Mouse (Mus musculus) heart, postnatal 4 days (tissue): ENCODE measurements at regions not wholly inside any gene's neighbourhood (a gene's known extent, or its start where the extent isn't known, plus 50 kb on each side); places are given as distances from the start of the nearest gene placed in this dataset.

Source experiments
- DNase-seq: peaks from one replicate; pipeline ENCODE4 v3.0.0; 2021

DNA sequence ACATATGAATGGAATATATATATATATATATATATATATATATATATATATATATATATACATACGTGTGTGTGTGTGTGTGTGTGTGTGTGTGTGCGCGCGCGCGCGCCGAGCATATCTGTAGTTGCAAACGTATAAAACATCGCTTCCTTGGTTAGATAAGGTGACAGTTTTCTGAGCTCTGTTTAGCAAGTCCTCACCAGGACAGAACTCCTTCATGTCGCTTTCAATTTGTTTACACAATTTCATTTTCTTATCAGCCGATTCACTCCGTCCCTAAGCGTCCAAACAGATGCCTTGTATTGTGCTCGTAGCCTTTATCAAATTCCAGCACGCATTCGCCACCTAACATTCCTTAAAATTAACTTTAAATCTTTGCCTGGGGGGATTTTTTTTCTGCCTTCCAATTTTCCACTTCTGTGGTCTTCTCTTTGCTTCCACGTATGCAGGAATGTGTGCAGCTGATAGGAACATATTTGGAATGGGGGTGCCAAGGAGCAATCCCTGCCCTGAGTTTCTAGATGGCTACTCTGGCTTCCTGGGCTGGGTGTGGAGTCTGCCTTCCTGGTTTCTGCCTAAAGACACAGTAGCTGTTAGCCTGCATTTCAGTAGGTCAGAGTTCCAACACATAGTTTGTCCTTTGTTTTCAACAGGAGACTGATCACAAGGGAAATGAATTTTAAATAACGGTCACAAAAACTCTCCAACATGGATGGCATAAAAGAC lies 575.7 kb downstream of the Robo2 start:
- DNase-seq, result no peak

DNA sequence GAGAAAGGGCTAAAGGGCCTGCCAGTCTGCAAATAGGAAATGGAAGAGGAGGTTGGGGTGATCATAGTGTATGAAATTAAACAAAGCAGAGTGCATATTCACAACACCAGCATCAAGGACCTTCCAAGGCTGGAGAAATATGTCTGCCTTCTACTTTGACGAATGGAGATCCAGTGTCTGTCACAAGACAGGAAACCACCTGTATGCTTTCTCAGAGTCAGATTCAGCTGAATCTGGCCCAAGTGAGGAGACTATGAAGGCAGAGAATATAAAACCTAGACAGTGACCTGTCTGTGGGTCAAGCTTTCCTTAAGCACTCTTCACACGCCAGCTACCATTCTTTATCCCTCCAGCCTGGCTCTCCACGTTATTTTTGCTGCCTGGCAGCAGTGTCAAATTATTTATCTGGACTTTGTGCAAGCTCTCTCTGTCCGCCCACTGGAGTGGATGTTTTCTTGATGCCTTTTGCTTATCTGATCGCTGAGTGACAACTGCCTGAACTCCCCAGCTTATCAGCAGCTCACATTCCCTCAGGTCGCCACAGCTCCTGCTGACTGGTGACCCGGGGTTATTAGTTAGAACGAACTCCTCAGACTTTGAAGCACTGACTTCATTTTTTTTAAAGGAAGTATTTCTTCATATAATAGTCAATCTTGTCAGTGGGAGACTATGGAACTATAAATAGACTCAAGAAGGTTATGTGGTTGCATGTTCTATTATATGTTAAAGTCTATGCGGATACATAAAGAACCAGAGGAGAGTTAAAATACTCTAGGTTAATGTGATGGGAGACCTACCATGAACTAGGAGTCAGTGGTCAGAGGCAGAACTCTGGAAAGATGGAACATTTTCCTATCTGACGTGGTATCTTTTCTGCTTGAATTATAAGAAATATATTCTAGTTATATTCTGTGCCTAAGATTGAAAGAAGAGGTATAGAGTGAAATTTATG lies 590.0 kb downstream of the Robo2 start:
- no peak for DNase-seq

DNA sequence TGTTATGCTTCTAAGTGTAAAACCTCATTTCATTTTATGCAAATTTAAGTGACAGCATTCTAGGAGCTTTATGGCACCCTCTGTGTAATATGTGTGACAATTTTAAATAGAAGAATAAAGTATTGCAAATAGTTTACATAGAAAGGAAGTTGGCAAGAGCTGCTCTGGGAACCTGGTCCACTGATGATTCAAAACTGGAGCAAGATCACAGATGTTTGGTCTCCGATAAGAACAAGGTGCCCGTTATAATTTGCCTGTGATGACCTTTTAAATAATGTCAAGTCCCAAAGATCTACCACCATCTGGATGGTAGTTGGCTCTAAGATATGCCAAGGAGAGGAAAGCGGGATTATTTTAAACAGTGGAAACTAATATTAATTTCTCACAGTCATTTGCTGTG lies 607.1 kb downstream of the Robo2 start:
- no peak for DNase-seq

DNA sequence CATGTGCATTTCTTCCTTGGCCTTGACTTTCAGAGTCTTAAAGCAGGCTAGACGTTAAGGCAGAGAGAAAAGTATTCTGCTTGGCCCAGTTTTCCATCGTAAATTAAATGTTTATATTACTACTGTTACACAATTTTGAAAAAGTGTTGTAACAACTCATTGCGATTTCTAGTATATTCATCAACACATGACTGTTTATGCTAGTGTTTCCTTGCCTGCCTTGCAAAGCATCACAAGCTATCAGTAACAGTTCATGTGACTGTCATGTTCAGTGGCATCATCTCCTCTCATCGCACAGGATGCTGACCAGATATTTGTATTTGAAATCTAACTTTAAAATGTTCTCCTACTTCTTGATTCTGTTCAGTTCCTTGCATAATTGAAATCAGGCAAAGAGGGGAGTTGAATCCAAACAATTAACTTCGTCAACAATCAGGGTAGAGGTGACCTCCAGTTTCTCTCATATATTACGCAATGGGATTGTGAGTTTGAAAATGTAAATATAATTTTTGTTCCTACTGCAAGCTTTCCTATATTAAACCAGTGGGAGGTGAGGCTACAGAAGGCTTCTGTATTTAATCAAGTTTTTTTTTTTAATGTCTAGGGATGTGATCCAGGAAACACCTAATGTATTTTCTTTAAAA lies 615.0 kb downstream of the Robo2 start:
- DNase-seq, result no peak

DNA sequence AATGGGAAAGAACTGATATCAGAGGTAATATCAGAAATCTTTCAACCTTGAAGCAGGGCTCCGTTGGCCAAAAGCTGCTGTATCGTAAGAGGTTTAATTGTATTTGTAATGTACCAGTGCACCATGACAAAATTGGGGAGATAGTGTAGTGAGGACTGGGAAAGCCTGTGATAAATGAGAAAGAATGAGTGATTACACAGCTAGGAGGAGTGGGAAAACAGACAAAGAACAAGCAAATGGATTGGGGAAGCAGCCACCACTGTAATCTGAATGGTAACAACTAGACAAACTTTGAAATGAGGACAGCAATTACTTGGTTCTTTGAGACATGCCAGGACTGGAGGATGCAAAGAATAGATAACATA lies 626.6 kb downstream of the Robo2 start:
- DNase-seq, result no peak

DNA sequence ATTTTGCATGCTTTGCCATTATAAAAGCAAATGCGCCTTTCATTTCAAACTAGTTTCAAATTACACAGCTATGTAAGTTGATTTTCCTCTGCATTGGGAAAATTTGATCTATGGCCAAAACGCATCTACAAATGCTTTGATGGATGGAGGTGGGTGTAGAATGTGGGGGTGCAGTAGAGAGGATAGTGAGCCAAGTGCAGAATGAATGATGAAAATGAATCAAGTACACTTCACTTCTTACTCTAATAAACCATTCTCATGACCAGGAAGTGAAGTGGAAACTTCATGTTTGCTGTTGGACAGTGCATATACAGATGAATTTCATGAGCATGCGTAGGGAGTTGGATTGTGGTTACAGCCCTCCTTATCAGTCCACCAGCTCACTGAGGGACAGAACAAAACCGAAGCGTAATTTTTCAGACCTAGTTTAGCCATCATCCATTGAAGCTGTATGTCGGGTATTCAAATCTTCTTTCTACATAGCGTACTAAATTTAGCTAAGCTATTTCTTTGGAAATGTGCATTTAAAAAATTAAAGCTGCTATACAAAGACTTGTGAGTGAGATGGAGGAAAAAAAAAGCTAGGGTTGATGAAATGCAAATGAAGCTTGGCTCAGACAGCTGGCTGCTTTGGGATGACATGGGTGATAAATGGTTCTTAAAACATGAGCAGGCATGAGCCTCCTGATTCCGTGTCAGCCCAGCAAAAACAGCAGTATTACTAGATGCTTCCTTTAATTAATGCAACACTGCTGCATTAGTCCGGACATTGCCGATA lies 627.1 kb downstream of the Robo2 start:
- DNase-seq, result no peak

DNA sequence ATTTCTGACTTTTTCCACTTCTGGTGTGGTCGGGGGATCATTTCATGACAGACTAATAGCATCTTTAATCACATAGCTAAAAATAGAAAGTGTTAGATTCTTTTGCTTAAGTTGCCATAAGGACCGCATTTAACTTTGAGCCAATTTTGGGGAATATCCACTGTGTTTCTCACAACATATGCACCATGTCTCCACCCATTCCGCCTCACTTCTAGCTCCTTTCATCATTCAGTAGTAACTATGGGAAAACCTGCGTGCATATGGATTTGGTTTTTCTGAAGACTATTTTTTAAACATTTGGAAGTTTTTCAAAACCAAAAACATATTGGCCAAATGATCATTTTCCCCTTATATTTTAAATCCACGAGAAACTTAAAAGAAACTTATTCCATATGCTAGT lies 639.2 kb downstream of the Robo2 start:
- no peak for DNase-seq

DNA sequence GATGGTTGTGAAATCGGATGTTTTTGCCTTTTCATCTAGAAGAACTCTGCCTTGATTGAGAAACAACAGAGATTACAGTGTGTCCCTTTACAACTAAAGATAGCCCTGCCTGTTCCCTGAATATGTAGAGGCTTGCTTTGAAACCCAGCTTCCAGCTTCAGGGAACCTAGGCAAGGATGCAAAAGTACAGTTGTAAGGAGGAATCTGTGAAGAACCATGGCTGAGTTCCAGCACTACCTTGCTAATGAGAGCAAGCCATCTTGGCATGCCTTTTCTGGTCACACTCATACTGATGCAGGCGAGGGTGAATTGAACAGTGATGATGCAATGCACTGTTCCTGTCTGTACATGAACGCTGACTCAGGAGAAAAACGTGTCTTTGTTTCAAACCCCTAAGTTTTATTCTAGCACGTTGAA lies 641.2 kb downstream of the Robo2 start:
- no peak for DNase-seq

DNA sequence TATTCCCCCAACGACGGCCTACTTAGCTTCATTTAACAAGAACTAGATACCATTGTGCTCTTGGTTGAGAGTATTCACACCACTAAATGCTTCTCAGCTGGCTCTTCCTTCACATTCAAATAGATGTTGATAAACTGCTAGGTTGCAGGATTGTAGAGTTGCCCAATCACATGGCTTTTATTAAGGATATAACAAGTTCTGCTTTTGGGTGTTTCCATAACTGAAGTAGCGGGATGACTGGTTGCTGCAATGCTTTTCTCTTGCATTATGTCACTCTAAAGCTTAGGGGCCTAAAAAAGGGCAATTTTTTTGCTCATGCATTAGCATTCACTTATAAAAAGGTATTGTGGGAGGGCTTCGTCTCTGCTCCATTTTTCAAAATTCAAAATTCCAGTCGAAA lies 641.9 kb downstream of the Robo2 start:
- no peak for DNase-seq

DNA sequence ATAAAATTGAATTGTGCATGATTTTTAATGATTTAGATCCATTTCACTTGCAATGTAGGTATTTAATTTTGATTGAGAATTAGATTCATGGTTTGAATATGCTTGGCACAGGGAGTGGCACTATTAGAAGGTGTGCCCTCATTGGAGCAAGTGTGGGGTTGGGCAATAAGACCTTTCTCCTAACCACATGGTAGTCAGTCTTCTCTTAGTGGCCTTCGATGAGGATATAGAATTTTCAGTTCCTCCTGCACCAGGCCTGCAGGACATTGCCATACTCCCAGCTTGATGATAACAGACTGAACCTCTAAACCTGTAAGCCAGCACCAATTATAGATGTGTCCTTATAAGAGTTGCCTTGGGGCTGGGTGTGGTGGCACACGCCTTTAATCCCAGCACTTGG lies 642.9 kb downstream of the Robo2 start:
- DNase-seq, result no peak

DNA sequence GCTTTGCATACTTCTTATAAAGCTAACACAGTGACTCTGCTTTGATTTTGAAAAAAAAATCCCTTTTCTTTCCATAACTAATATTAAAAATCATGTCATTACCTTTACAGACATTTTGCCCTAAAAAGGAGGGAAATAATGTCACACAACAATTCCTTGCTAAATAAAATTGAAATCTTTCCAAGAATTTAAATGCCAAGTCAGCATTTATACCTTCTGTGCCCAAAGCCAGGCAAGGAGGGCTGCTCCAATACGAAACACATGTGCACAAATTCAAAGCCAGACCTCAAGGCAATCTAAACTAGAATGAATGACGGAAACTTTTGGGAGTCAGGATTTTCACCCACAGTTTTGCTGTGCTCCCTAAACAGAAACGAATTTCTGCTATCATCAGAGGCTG lies 646.4 kb downstream of the Robo2 start:
- no peak for DNase-seq

DNA sequence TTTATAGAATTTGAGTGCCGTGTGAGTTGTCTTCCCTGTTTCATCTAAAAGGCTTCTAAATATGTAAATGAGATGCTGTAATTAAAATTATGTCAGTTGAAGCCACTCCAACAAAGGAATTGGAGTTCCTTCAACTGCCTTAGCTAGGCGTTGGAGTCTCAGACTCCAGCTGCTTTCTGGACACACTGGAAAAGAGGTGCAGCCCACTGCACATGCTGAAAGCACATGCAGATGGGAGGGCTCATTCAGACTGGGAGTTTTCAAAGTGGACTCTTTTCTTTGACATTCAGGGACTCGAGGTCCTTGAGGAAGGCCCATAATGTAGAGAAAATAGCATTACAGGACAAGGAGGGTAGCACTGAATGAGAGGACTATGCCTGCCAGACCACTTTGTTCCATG lies 650.7 kb downstream of the Robo2 start:
- DNase-seq, result no peak

DNA sequence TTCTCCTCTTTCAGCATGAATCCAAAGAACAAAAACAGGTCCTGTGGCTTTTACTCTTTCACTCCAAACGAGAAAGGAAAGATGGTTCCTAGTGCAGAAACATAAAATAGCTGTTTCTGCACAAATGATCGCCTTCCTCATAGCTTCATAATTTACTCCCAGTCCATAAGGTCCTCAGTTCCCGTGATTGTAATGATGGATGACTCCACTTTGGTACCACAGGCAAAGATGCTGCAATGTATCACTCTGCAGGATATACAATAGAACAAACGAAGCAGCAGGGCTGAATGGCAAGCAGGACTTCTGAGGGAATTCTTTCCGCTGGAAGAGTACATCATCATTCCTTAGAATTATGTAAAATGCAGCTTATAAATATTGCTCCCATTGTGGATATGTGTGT lies 652.8 kb downstream of the Robo2 start:
- no peak for DNase-seq

DNA sequence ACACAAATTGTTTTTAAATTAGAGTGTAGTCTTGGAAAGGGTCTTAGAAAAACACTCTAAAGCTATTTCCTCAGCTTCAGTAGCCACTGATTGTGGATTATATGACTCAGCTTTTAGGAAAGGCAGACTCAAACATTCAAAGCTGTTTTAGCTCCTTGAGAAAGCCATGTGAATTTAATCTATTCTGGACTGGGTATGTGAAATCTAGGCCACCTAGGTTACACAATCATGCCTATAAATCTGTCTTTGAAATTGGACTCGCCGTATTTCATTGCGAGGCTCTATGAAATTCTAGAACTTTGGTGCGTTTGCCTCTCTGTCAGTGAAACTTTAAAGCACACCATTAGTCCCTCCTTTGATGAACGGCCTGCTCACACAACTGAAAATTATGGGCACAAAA lies 657.3 kb downstream of the Robo2 start:
- DNase-seq, result no peak

DNA sequence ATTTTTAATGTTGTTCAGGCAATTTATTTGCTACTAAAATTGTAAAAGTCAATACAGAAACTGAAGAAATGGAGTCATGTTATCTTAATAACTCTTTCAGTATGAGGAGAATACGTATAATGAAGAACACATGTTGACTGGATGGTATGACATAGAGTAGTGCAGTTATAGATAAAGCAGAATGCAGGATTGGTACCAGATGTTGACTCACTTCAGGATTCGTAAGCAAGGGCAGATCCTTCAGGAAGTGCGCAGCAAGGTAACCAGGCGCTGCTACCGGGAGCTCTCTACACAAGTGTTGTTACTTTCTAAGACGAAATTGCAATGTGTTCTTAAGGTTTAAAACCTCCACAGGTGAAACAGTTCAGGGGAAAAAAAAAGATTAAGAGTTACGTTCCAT lies 683.3 kb downstream of the Robo2 start:
- no peak for DNase-seq

DNA sequence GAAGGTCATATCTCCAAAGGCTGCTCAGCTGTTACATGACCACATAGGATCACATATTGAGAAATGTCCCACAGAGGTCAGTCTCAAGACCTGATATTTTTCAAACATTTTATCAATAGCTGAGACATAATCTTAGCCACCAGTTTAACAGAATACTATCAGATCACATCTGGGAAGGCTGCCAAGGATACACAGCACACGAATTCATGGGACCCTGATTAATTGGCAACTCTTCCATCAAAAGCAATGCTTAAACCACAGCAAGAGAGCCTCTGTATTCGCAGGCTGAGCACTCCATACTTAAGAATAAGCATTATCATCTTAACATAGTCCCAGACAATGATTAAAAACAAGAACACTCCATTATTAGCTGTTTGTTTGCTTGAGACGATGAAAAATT lies 691.9 kb downstream of the Robo2 start:
- no peak for DNase-seq

DNA sequence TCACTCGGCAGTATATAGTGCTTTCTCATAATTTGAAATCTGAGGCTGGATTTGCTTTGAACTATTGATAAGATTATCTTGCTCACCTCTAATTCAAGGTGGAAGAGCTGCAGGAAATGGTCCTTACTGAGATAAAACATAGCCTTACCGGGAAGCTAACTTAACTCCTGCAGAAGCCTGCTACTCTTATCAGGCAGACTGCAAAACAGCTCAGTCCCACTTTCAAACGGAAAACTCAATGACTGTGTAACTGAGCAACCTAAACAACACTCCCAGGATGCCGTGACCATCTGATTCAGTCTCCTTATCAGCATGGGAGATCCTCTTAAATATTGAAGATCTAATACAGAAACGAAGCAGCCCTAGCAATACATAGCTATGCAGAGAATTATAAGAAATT lies 695.3 kb downstream of the Robo2 start:
- no peak for DNase-seq

DNA sequence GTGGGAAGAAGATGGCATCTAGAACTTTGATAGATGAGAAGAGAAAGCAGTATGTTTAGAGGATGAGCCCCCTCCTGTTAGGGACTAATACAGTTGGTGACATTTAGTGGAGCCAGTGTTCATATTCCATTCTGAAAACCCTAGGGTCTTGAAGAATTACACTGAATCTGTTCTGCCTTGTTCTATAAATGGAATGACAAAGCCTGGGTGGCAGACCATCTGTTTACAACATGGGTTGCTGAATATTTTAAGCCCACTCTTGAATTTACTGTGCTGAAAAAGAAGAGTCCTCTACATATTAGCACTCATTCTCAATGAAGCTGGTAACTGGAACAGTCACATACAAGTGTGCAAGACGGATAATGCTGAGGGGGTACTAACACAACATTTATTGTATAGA lies 704.6 kb downstream of the Robo2 start:
- no peak for DNase-seq

DNA sequence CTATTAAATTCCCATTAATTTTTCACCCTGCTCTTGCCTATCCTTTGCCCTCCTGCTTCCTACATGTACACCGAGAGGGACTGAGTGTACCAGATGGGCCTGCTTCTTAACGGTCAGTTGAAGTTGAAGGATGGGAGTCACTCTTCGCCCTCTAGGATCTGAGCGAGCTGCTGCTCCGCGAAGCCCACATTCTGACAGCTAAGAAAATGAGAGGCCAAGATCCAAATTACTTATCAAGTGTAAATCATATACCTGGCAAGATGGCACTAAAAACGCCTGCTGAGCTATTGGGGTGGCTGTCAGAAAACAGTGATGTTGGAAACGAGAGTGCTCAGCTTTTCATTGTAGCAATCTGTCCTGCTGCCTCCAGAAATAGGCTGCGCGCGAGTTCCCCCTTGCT lies 722.4 kb downstream of the Robo2 start:
- DNase-seq, result no peak

DNA sequence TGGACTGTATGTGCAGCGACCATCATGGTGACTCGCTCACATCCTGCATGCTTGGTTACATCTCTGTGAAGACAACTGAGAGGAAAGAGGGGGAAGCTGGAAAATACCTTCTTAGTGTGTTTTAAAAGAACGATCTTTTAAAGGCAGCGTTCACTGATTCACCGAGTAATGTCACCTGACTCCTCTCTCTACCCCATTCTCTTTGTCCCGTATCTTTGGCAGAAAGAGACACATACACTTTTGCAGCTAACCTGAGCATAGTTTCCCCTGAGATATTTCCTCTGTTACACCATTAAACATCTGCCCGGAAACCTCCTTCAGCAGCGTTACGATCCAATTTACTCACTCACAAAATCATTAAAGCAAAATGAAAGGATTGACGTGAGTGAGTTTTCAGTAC lies 731.8 kb downstream of the Robo2 start:
- DNase-seq, result no peak

DNA sequence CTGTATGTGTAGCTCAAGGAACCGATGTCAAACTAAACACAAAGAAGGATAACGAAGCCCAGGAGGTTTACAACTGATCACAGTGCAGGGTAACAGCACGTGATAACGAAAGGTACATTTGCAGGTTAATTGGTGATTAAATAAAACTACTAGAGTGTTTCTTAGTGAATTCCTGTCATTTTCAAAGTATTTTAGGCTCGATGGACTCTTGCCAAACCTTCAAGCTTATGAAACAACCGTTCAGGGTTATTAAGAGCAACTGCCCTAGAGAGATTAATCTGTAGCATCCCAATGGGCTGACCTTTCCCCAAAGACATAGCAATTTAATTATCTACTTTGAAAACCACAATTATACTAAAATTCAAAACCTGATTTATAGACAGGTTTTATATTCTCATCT lies 741.1 kb downstream of the Robo2 start:
- DNase-seq, result no peak

DNA sequence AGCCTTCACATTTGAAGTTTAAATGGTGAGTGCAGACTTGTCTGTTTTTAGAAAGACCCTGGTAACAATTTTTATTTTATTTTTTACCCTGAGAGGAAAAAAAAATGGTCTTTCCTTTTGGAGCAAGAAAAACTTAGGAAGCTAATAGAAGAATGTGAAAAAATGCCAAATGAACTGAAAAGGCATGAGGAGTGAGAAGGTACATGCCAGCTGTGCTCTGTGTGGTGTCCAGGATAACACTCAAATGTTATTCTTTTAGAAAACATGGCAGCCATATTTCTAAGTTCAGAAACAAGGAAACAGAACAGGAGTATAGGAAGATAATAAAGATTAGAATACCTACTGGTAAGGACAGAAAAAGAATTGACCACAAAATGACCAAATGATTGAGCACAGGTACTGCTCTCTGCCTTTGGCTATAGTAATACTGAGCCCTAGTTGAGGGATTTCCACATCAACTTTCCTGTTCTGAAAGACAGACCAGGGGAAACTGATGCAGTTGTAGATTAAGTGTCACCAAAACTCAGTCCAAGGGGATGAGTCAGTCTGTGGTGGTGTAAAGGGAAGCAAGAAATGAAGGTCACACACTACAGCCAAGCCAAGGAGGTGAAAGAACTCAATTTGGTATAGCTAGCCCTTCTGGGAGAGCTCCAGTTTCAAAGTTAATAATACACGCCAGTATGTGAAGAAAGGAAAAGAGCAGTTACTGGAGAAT lies 758.5 kb downstream of the Robo2 start:
- DNase-seq, result no peak
